Mouse (Mus musculus) liver, postnatal 0 days (tissue): ENCODE measurements around the gene Pde4b. TPM values are rescaled to one million over a fixed set of nuclear protein-coding genes. Genes with fewer than 3 reads are reported as not detected.

Experiments used
- ATAC-seq: fragments of 200-750 bp; cut with Nextera tagmentation; 2 replicates; pipeline ENCODE4 v1.8.0; 2017; ENCODE audit warnings: mild to moderate bottlenecking, moderate library complexity
- DNase-seq: peaks from one replicate; pipeline ENCODE4 v3.0.0-alpha.2; 2016
- H3K27ac ChIP-seq: fragments of 300-500 bp; sonication (generic); 2 replicates; pipeline ENCODE4 v1.5.1; 2014; ENCODE audit warnings: antibody characterized with exemption, moderate library complexity, mild to moderate bottlenecking, low read depth
- H3K27me3 ChIP-seq: fragments of 300-500 bp; sonication (generic); 2 replicates; pipeline ENCODE4 v1.6.1; 2014; ENCODE audit warnings: low read length, control low read depth, mixed read lengths; ENCODE audit not compliant: insufficient read depth
- H3K36me3 ChIP-seq: fragments of 300-500 bp; sonication (generic); replicated peaks from 2 replicates; pipeline ENCODE4 v1.6.1; 2014; ENCODE audit warnings: mild to moderate bottlenecking, control low read depth, low read length, moderate library complexity, mixed read lengths; ENCODE audit not compliant: insufficient read depth
- H3K4me1 ChIP-seq: fragments of 300-500 bp; sonication (generic); 2 replicates; pipeline ENCODE4 v1.6.1; 2014; ENCODE audit warnings: antibody characterized with exemption, mild to moderate bottlenecking, control low read depth; ENCODE audit not compliant: insufficient read depth
- H3K4me2 ChIP-seq: fragments of 300-500 bp; sonication (generic); 2 replicates; pipeline ENCODE4 v1.6.1; 2014; ENCODE audit warnings: low read depth, mild to moderate bottlenecking, low read length, moderate library complexity, mixed read lengths
- H3K4me3 ChIP-seq: fragments of 300-500 bp; sonication (generic); 2 replicates; pipeline ENCODE4 v1.5.1; 2014; ENCODE audit warnings: low read depth, low read length
- H3K9ac ChIP-seq: fragments of 300-500 bp; sonication (generic); replicated peaks from 2 replicates; pipeline ENCODE4 v1.6.1; 2014; ENCODE audit warnings: mild to moderate bottlenecking, moderate library complexity
- H3K9me3 ChIP-seq: fragments of 300-500 bp; sonication (generic); 2 replicates; pipeline ENCODE4 v1.6.1; 2016; ENCODE audit warnings: mild to moderate bottlenecking, control low read depth, low read length, mixed read lengths
- CTCF ChIP-seq: sonication (generic); IDR thresholded peaks from 2 replicates; pipeline ENCODE4 v1.5.1; 2016; ENCODE audit warnings: antibody characterized with exemption, low read depth
- EP300 ChIP-seq: IDR thresholded peaks from 2 replicates; pipeline ENCODE4 v1.6.1; 2016; ENCODE audit warnings: antibody characterized with exemption, low read depth, mild to moderate bottlenecking
- WGBS: fragments of 180-500 bp; shearing (Covaris S2); extraction: QIAGEN DNeasy Blood & Tissue Kit; methylation state at CpG from one replicate; pipeline ENCODE4 v1.1.7; 2014; ENCODE audit not compliant: insufficient replicate concordance; 5-methylcytosine and 5-hydroxymethylcytosine counted together
- polyA plus RNA-seq: library from polyadenylated mRNA; unstranded; fragments of >200 nt; fragmentation: Nextera tagmentation; extraction: Ambion mirVana; gene quantifications from 2 replicates; pipeline ENCODE4 v1.2.1, GENCODE M21; 2015

Gene Pde4b
- polyA plus RNA-seq, 1 experiment from 2014 or later = 3.7 TPM

DNA sequence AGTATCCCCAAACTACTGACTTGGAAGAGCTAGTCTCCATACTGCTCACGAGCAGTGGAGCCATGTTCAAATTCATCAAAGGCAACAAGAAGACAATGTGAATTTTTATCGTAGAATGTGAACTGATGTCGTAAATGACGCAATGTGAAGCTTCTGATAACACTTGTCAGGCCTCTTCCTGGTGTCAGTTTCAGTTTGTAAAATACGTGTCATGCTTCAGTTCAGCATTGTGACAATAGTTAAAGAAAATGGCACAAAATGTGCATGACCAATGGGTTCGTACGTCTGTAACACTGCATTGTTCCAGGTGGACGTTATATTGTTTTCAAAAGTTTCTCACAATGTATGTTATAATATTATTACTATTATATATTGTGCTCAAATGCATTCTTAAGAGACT, 519.5 kb downstream of the Pde4b start:
- TF ChIP-seq EP300 = no peak
- no peak for TF ChIP-seq CTCF
- Histone ChIP-seq H3K9ac (no peak overlapping the region), H3K9me3 (no peaks in the 10 kb centered on the region), H3K4me1 (peaks cover 2% of the 10 kb centered on the region; the same call in 1 of the 2 replicates), H3K27ac (no peak overlapping the region), H3K27me3 (no peaks in the 10 kb centered on the region), H3K4me2 (no peak overlapping the region), H3K36me3 (peaks cover 35% of the 10 kb centered on the region), H3K4me3 (no peak overlapping the region)
- DNase-seq = no peak
- WGBS = 58% methylated on average over 8 of the region's 8 CpGs
- no peak for ATAC-seq

DNA sequence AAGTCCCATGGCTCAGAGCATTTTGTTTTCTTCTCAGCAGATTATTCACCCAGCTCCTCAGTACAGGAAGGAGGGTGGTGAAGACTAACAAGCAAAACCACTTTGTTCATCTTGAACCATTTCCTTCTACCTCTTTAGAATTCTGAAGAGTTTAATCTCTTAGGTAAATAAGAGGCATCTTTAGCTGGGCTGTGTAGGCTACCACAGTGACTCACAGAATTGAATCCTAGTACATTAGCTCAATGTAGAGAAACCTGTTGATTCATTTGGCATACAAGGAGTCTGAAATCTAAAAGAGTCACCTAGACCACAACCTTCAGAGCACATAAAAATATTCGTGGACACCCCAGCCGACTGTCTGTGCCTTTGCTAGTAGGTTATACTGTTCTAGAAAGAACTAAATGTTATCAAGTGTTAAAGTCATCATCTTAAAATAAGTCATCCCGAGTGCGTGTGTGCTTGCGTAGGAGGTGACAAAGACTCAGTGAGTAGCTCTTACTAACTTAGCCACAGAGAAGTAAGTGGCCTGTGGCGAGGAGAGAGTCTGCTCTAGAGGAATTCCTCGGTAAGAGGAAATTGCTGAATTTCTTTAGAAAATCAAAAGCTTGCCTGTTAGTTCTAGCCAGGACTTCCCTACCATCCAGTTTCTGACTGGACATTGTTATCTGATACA, 520.5 kb downstream of the Pde4b start:
- H3K27me3 ChIP-seq = no peaks in the 10 kb centered on the region
- TF ChIP-seq EP300 (no peak), CTCF (no peak)
- peaks cover 25% of the 10 kb centered on the region for H3K36me3 ChIP-seq
- no peak overlapping the region for H3K4me3 ChIP-seq
- WGBS = 66% methylated on average over 7 of the region's 7 CpGs
- H3K4me2 ChIP-seq = no peak overlapping the region
- H3K4me1 ChIP-seq = peaks cover 2% of the 10 kb centered on the region; the same call in 1 of the 2 replicates
- no peak overlapping the region for H3K9ac ChIP-seq
- ATAC-seq (no peak), DNase-seq (no peak)
- H3K9me3 ChIP-seq = no peaks in the 10 kb centered on the region
- H3K27ac ChIP-seq = no peak overlapping the region

DNA sequence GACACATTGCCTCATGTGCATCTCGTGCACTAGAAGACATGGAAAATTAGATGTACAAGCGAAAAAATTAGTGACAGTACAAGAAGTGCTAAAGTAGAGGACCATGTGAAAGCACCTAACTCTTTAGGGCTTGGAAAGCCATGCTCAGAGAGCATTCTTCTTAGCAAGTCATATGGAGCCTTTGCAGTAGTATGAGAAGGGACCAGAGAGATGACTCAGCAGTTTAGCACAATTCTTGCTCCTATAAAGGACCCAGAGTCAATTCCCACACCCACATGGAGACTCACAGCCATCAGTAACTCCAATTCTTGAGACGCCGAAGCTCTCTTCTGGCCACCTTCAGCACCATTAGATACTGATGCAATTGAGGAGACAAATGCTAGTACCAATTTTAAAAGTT, 525.3 kb downstream of the Pde4b start:
- ATAC-seq = no peak
- H3K36me3 ChIP-seq = no peaks in the 10 kb centered on the region

DNA sequence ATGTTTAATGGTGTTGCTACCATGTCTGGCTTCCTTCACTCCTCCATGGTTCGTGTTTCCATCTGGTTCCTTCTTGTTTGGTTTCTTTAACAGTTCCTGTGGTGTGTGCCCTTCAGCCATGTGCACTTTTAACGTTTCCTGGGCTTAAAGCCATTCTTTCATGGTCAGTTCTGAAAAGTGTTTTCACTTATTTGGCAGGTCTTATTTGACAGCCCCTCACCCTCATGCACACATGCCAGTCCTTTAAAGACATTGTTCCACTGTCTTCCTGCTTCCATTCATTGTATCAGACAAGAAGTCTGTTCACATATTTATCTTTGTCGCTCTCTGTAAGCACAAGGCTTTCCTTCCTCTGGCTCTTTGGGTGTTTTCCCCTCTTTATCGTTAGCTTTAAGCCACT, 530.4 kb downstream of the Pde4b start:
- H3K4me1 ChIP-seq = no peaks in the 10 kb centered on the region
- ATAC-seq (no peak), DNase-seq (no peak)
- no peak for TF ChIP-seq CTCF
- no peak overlapping the region for H3K27ac ChIP-seq
- H3K36me3 ChIP-seq = no peaks in the 10 kb centered on the region
- H3K9ac ChIP-seq = no peak overlapping the region
- H3K4me3 ChIP-seq = no peak overlapping the region
- H3K4me2 ChIP-seq = no peak overlapping the region
- no peaks in the 10 kb centered on the region for H3K9me3 ChIP-seq
- H3K27me3 ChIP-seq = no peaks in the 10 kb centered on the region
- WGBS = 43% methylated on average over 4 of the region's 4 CpGs

More for the DNA sequence above, 525.3 kb downstream of the Pde4b start:
- Histone ChIP-seq H3K27me3 (no peaks in the 10 kb centered on the region), H3K27ac (no peak overlapping the region), H3K4me2 (no peak overlapping the region), H3K4me1 (no peaks in the 10 kb centered on the region), H3K4me3 (no peak overlapping the region), H3K9me3 (no peaks in the 10 kb centered on the region), H3K9ac (no peak overlapping the region)
- DNase-seq = peak; percentile 3
- TF ChIP-seq EP300 = no peak
- no peak for TF ChIP-seq CTCF
- 83% methylated on average over 4 of the region's 4 CpGs for WGBS

DNA sequence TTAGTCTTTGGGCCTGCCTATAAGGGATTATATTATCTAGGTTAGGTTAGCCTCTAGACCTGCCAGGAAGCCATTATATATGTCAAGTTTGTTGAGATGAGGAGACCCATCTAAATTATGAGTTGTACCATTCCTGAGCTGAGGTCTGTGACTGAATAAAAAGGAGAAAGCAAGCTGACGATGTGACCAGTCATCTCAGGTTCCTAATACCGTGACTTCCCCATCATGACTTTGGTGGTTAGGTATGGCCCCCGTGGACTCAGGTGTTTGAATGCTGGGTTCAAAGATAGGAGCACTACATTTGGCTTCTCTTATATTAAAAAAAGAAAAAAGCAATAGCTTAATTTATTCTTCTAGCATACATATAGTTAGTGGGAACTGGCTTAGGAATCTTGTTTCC, 531.3 kb downstream of the Pde4b start:
- Histone ChIP-seq H3K4me3 (no peak overlapping the region), H3K9ac (no peak overlapping the region), H3K4me2 (no peak overlapping the region), H3K27ac (no peak overlapping the region), H3K36me3 (no peaks in the 10 kb centered on the region), H3K9me3 (no peaks in the 10 kb centered on the region), H3K4me1 (peaks cover 6% of the 10 kb centered on the region), H3K27me3 (no peaks in the 10 kb centered on the region)
- TF ChIP-seq CTCF (no peak), EP300 (no peak)
- WGBS = 68% methylated on average over 3 of the region's 3 CpGs
- no peak for DNase-seq
- no peak for ATAC-seq

DNA sequence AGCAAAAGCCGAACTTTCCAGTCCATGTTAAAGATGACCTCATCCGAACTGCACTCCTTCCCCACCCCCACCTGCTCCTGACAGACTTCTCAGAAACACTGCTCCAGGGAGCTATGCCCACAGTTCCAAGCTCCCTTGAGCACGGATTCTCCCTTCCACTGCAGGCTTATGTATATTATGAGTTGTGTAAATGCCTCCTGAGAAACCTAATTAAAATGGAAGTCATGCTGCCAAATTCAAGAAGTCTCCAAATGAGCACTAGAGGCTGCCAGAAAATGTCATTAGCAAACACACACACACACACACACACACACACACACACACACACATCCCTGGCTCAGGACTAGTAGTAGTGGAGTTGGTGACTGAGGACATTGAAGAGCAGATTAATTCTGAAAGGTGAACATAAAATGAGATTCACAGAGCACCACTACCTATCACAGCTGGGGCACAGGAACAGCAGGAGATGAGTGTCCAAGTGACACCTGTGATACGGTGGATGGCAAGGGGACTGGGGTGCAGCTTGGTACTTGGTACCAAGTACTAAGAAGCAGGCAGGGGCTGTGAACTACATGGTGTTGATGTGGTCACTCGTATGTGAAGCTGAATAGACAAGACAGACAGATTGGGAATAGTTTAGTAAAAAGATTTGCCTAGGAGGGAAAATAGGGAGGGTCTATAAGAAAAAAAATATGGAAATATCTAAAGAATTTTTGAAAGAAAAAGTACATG, 533.0 kb downstream of the Pde4b start:
- ATAC-seq (no peak), DNase-seq (no peak)
- Histone ChIP-seq H3K27me3 (no peaks in the 10 kb centered on the region), H3K36me3 (no peaks in the 10 kb centered on the region), H3K27ac (no peak overlapping the region), H3K4me2 (no peak overlapping the region), H3K4me1 (peaks cover 18% of the 10 kb centered on the region), H3K9ac (no peak overlapping the region), H3K4me3 (no peak overlapping the region), H3K9me3 (no peaks in the 10 kb centered on the region)
- TF ChIP-seq EP300 = no peak
- TF ChIP-seq CTCF = no peak
- WGBS = 66% methylated on average over 4 of the region's 5 CpGs

DNA sequence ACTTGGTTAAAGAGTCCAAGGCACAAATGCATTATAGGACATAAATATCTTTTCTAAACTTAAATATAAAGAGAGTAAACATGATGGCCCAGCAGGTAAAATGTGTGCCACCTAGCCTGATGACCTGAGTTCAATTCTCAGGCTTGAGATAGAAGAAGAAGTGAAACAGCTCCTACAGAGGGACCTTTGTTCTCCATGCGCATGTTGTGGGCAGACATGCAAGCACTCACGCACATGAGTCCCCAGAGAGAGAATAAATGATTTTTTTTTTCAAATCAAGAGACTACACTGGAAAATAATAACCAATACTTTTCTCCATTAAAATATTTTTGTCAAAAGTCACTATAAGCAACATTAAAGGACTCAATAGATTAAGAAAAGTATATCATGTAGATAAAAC, 533.8 kb downstream of the Pde4b start:
- H3K4me3 ChIP-seq = no peak overlapping the region
- TF ChIP-seq CTCF = no peak
- TF ChIP-seq EP300 = no peak
- 74% methylated on average over 2 of the region's 2 CpGs for WGBS
- H3K27ac ChIP-seq = no peak overlapping the region
- H3K9me3 ChIP-seq = no peaks in the 10 kb centered on the region
- ATAC-seq = no peak
- no peaks in the 10 kb centered on the region for H3K36me3 ChIP-seq
- H3K4me2 ChIP-seq = no peak overlapping the region
- DNase-seq = no peak
- no peak overlapping the region for H3K9ac ChIP-seq
- H3K27me3 ChIP-seq = no peaks in the 10 kb centered on the region
- peaks cover 18% of the 10 kb centered on the region for H3K4me1 ChIP-seq
